Mouse (Mus musculus): ENCODE measurements around the gene Lrrc47. TPM values are rescaled to one million over a fixed set of nuclear protein-coding genes. Genes with fewer than 3 reads are reported as not detected.

Lrrc47 gene
- polyA plus RNA-seq, 1 experiment from 2014 or later, result 36.0 TPM

- peak overlapping the region; percentile 98 for H3K27ac ChIP-seq
- peaks cover 74% of the 10 kb centered on the region for H3K4me1 ChIP-seq
- no peaks in the 10 kb centered on the region for H3K9me3 ChIP-seq (replicated peaks)
- no peak for ATAC-seq
- H3K4me2 ChIP-seq, result peak overlapping the region; percentile 91
- H3K36me3 ChIP-seq, result peaks cover 47% of the 10 kb centered on the region
- peak overlapping the region; percentile 86 for H3K4me3 ChIP-seq
- H3K9ac ChIP-seq, result peak overlapping the region; percentile 93
- WGBS (ENCODE audit: insufficient replicate concordance), result 4% methylated on average over 17 of the region's 17 CpGs
- no peaks in the 10 kb centered on the region for H3K27me3 ChIP-seq (replicated peaks)
These were observed 13.4 kb downstream of the Lrrc47 start for GRCm38 (mm10) chr4:154024729-154025521.

GRCm38 (mm10) chr4:154025641-154026440 is 14.3 kb downstream of the Lrrc47 start, which contains the start of gene Smim1:
Smim1 (minus strand) TSS chr4:154026230.
- Histone ChIP-seq H3K27ac (peak within 1 kb of the TSS; percentile 98), H3K27me3 (replicated peaks) (no peaks in the 10 kb centered on the region), H3K9ac (peak within 1 kb of the TSS; percentile 93), H3K4me3 (peak within 1 kb of the TSS; percentile 86), H3K4me2 (peak within 1 kb of the TSS; percentile 91), H3K36me3 (peaks cover 46% of the 10 kb centered on the region), H3K4me1 (peaks cover 70% of the 10 kb centered on the region), H3K9me3 (replicated peaks) (no peaks in the 10 kb centered on the region)
- ATAC-seq, result peak; percentile 69
- WGBS (ENCODE audit: insufficient replicate concordance), result 1% methylated on average over 29 of the region's 33 CpGs

DNA sequence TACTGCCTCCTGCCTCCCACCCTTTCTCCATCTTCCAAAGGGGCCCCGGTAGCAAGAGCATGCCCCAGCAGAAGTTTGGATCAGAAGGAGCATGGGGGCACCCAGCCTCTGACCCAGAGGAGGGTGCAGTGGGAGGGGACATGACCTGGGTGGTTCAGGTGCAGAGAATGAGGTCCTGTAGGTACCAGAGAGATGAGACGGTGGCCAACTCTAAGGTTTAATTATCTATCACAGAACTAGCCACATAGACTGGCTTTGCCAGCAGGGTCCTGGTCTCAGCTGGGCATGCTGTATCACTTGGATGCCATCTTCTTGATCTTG is 14.9 kb downstream of the Lrrc47 start:
- Histone ChIP-seq H3K27ac (peak overlapping the region; percentile 98), H3K9ac (peak overlapping the region; percentile 93), H3K36me3 (peaks cover 46% of the 10 kb centered on the region), H3K4me3 (peak overlapping the region; percentile 86), H3K27me3 (replicated peaks) (no peaks in the 10 kb centered on the region), H3K4me1 (peaks cover 69% of the 10 kb centered on the region), H3K4me2 (peak overlapping the region; percentile 91), H3K9me3 (replicated peaks) (no peaks in the 10 kb centered on the region)
- 14% methylated on average over 2 of the region's 2 CpGs for WGBS (ENCODE audit: insufficient replicate concordance)
- no peak for ATAC-seq

DNA sequence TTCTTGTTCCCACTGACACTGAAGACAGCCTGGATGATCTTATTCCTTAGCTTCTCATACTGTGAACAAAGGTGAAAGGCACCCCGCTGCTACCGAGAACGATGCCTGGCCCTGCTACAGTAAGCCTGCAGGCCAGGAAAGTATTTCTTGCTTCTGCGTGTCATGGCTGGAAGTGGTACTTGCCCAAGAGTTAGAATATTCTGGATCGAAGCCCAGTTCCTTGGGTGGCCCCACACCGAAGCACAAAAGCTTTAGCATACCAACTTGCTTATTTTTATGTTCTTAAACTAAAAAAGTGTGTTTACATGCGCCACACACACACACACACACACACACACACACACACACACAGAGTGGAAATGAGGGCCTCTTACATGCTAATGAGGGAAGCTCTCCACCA is 16.5 kb downstream of the Lrrc47 start:
- ATAC-seq, result no peak
- H3K9me3 ChIP-seq (replicated peaks), result no peaks in the 10 kb centered on the region
- peaks cover 36% of the 10 kb centered on the region for H3K36me3 ChIP-seq
- peak overlapping the region; percentile 86; the same call in 1 of the 2 replicates for H3K4me3 ChIP-seq
- no peaks in the 10 kb centered on the region for H3K27me3 ChIP-seq (replicated peaks)
- WGBS (ENCODE audit: insufficient replicate concordance), result 81% methylated on average over 7 of the region's 7 CpGs
- H3K4me1 ChIP-seq, result peaks cover 64% of the 10 kb centered on the region
- peak overlapping the region; percentile 91 for H3K4me2 ChIP-seq
- H3K9ac ChIP-seq, result peak overlapping the region; percentile 93; the same call in 1 of the 2 replicates
- no peak overlapping the region for H3K27ac ChIP-seq

DNA sequence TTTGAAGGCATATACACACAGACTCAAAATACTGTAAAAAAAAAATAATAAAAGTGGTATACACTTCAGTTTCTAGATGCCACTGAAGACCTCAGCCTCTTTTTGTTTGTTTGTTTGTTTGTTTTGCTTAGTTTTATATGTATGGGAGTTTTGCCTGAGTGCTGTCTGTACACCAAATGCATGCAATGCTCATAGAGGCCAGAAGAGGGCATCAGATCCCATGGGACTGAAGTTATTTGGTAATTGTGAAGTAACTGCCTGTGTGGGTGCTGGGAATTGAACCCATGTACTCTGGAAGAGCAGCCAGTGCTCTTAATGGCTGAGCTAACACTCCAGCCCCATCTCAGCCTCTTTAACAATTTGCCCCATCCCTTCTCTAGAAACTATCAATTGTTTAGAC is 17.1 kb downstream of the Lrrc47 start:
- Histone ChIP-seq H3K9me3 (replicated peaks) (no peaks in the 10 kb centered on the region), H3K4me2 (no peak overlapping the region), H3K9ac (no peak overlapping the region), H3K4me1 (peaks cover 64% of the 10 kb centered on the region), H3K27me3 (replicated peaks) (no peaks in the 10 kb centered on the region), H3K27ac (no peak overlapping the region), H3K4me3 (no peak overlapping the region), H3K36me3 (peaks cover 31% of the 10 kb centered on the region)
- ATAC-seq, result no peak

- Histone ChIP-seq H3K9me3 (replicated peaks) (no peaks in the 10 kb centered on the region), H3K4me2 (no peak overlapping the region), H3K4me1 (peaks cover 20% of the 10 kb centered on the region), H3K27me3 (replicated peaks) (peaks cover 15% of the 10 kb centered on the region; the same call in 1 of the 2 replicates), H3K4me3 (no peak overlapping the region), H3K36me3 (no peaks in the 10 kb centered on the region), H3K9ac (no peak overlapping the region), H3K27ac (no peak overlapping the region)
- 32% methylated on average over 3 of the region's 3 CpGs for WGBS (ENCODE audit: insufficient replicate concordance)
- no peak for ATAC-seq
These were observed 25.6 kb downstream of the Lrrc47 start for GRCm38 (mm10) chr4:154037123-154037522.

DNA sequence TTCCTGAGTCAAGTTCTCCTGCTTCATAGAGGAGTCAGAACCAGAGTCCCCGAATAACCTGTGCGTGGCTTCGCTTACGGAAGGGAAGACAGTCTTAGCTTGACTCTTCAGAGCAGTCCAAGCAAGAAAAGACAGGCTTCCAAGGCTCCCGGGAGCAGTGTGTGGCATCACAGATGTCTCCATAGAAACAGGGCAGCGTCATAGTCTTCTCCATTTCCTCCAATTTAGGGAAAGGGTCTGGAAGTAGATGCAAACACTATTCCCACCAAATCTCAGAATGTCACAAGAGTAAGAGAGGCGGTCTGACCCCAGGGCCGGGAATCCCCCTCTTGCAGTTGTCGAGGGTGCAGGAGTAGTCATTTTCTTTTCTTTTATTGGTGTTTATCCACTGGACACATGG is 31.0 kb downstream of the Lrrc47 start, which contains the start of gene Ccdc27:
Ccdc27 (minus strand) TSS at position 101 of the 400 bp plus-strand sequence.
- Histone ChIP-seq H3K4me3 (no peak within 1 kb of the TSS), H3K4me1 (no peaks in the 10 kb centered on the region), H3K4me2 (no peak within 1 kb of the TSS), H3K9ac (no peak within 1 kb of the TSS), H3K36me3 (no peaks in the 10 kb centered on the region), H3K27ac (no peak within 1 kb of the TSS), H3K27me3 (replicated peaks) (peaks cover 14% of the 10 kb centered on the region; the same call in 1 of the 2 replicates), H3K9me3 (replicated peaks) (no peaks in the 10 kb centered on the region)
- 73% methylated on average over 9 of the region's 9 CpGs for WGBS (ENCODE audit: insufficient replicate concordance)
- no peak for ATAC-seq

DNA sequence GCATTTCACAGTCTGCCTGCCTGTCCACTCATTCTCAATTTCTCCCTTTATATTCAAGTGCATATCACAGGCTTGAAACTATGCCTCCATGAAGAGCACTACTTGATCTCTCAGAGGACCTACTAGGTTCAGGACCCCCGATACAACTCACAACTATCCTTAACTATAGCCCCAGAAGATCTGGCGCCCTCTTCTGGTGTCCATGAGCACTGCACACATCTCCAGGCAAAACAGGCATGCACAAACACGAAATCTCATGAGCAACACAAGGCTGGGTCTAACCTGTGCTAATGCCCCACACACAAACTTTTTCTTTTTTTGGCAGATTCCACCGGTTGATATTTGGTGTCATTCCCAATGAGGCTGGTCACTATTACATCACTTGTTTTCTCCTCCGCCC is 34.3 kb downstream of the Lrrc47 start:
- H3K27ac ChIP-seq, result no peak overlapping the region
- no peaks in the 10 kb centered on the region for H3K36me3 ChIP-seq
- H3K4me1 ChIP-seq, result no peaks in the 10 kb centered on the region
- ATAC-seq, result no peak
- H3K9me3 ChIP-seq (replicated peaks), result no peaks in the 10 kb centered on the region
- peaks cover 8% of the 10 kb centered on the region; the same call in 1 of the 2 replicates for H3K27me3 ChIP-seq (replicated peaks)
- no peak overlapping the region for H3K4me2 ChIP-seq
- WGBS (ENCODE audit: insufficient replicate concordance), result 60% methylated on average over 5 of the region's 5 CpGs
- no peak overlapping the region for H3K4me3 ChIP-seq
- no peak overlapping the region for H3K9ac ChIP-seq

GRCm38 (mm10) chr4:154051401-154051800 is 39.9 kb downstream of the Lrrc47 start:
- Histone ChIP-seq H3K27ac (no peak overlapping the region), H3K36me3 (no peaks in the 10 kb centered on the region), H3K4me3 (no peak overlapping the region), H3K4me1 (no peaks in the 10 kb centered on the region), H3K9ac (no peak overlapping the region), H3K9me3 (replicated peaks) (no peaks in the 10 kb centered on the region), H3K27me3 (replicated peaks) (peaks cover 10% of the 10 kb centered on the region; the same call in 1 of the 2 replicates), H3K4me2 (no peak overlapping the region)
- WGBS (ENCODE audit: insufficient replicate concordance), result 75% methylated on average over 3 of the region's 3 CpGs
- no peak for ATAC-seq

- Histone ChIP-seq H3K9ac (no peak overlapping the region), H3K27ac (no peak overlapping the region), H3K36me3 (no peaks in the 10 kb centered on the region), H3K4me1 (no peaks in the 10 kb centered on the region), H3K9me3 (replicated peaks) (no peaks in the 10 kb centered on the region), H3K4me2 (no peak overlapping the region), H3K27me3 (replicated peaks) (peaks cover 22% of the 10 kb centered on the region; the same call in 1 of the 2 replicates), H3K4me3 (no peak overlapping the region)
- WGBS (ENCODE audit: insufficient replicate concordance), result 40% methylated on average over 4 of the region's 4 CpGs
- no peak for ATAC-seq
These were observed 41.5 kb downstream of the Lrrc47 start for GRCm38 (mm10) chr4:154053065-154053464.

GRCm38 (mm10) chr4:154055482-154055881 is 44.0 kb downstream of the Lrrc47 start:
- H3K27ac ChIP-seq, result no peak overlapping the region

DNA sequence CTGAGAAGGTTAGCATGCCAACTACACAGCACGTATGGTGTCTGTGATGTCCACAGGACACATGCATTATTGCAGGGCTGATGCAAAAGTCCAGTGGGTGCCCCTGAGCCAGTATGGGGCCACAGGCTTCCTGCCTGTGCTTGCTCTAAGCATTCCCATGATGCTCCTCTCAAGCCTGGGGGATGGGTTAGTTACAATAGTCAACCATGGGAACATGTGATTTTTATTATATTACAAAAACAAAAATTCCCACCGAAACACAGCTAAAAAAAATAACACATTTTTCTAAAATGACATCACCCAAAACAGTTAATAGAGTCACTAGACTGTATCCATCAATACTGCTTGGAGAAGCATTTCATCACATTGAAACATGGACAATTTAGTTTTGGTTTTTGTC is 44.5 kb downstream of the Lrrc47 start:
- no peaks in the 10 kb centered on the region for H3K36me3 ChIP-seq
- no peak overlapping the region for H3K4me3 ChIP-seq
- WGBS (ENCODE audit: insufficient replicate concordance), result 56% methylated on average over 2 of the region's 2 CpGs
- H3K9me3 ChIP-seq (replicated peaks), result no peaks in the 10 kb centered on the region
- no peak overlapping the region for H3K27ac ChIP-seq
- H3K4me1 ChIP-seq, result no peaks in the 10 kb centered on the region
- H3K9ac ChIP-seq, result no peak overlapping the region
- no peak for ATAC-seq
- no peak overlapping the region for H3K4me2 ChIP-seq
- H3K27me3 ChIP-seq (replicated peaks), result peaks cover 39% of the 10 kb centered on the region

More at GRCm38 (mm10) chr4:154055482-154055881, 44.0 kb downstream of the Lrrc47 start:
- Histone ChIP-seq H3K36me3 (no peaks in the 10 kb centered on the region), H3K4me2 (no peak overlapping the region), H3K4me3 (no peak overlapping the region), H3K4me1 (no peaks in the 10 kb centered on the region), H3K27me3 (replicated peaks) (peaks cover 39% of the 10 kb centered on the region), H3K9me3 (replicated peaks) (no peaks in the 10 kb centered on the region), H3K9ac (no peak overlapping the region)
- WGBS (ENCODE audit: insufficient replicate concordance), result 70% methylated on average over 7 of the region's 7 CpGs
- ATAC-seq, result no peak
